Mouse (Mus musculus): ENCODE measurements around the gene Ints4.

DNA sequence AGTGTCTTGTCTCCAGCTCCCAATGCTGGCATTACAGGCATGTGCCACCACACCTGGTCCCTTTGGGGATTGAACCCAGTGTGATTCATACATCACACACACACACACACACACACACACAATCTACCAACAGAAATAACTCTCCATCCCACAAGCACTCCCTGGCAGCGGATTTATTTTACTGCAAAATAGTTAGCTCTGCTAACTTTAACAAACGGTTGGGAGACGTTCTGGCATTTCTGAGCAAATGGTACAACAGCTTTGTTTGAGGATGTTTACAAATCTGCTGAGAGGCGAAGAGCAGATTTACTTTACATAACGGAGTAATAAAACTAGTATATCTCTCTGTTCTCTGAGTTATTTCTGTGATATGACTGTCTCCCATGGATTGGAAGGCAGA is 7.8 kb upstream of the Ints4 start:
- TF ChIP-seq POLR2A (IDR thresholded peaks at IDR 0.05; ENCODE audit: extremely low read depth, insufficient read depth, low read length): no peak
- TF ChIP-seq CTCF (IDR thresholded peaks at IDR 0.05; ENCODE audit: extremely low read depth, insufficient read depth, low read length): no peak
